Mouse (Mus musculus) heart, postnatal 0 days (tissue): ENCODE results near the gene D630039A03Rik.

Experiments used
- CTCF ChIP-seq: IDR thresholded peaks from 2 replicates; pipeline ENCODE4 v1.5.1; 2016; ENCODE audit warnings: antibody characterized with exemption, control low read depth, low read depth
- EP300 ChIP-seq: IDR thresholded peaks from 2 replicates; pipeline ENCODE4 v1.6.1; 2016; ENCODE audit warnings: antibody characterized with exemption, low read depth

- peak; percentile 67 for TF ChIP-seq CTCF
- no peak for TF ChIP-seq EP300
Measured at GRCm38 (mm10) chr4:57927464-57928205, 11.5 kb upstream of the D630039A03Rik start.
